Mouse (Mus musculus) liver, postnatal 0 days (tissue): Measurements from ENCODE around the gene Cisd3. TPM values are rescaled to one million over a fixed set of nuclear protein-coding genes. Genes with fewer than 3 reads are reported as not detected.
A peak's percentile ranks its signal among the peaks of the same experiment; 100 is the strongest.

Experiments used
- ATAC-seq: fragments of 200-750 bp; cut with Nextera tagmentation; 2 replicates; pipeline ENCODE4 v1.8.0; 2017; ENCODE audit warnings: mild to moderate bottlenecking, moderate library complexity
- DNase-seq: peaks from one replicate; pipeline ENCODE4 v3.0.0-alpha.2; 2016
- H3K27ac ChIP-seq: fragments of 300-500 bp; sonication (generic); 2 replicates; pipeline ENCODE4 v1.5.1; 2014; ENCODE audit warnings: antibody characterized with exemption, moderate library complexity, mild to moderate bottlenecking, low read depth
- H3K27me3 ChIP-seq: fragments of 300-500 bp; sonication (generic); 2 replicates; pipeline ENCODE4 v1.6.1; 2014; ENCODE audit warnings: low read length, control low read depth, mixed read lengths; ENCODE audit not compliant: insufficient read depth
- H3K36me3 ChIP-seq: fragments of 300-500 bp; sonication (generic); replicated peaks from 2 replicates; pipeline ENCODE4 v1.6.1; 2014; ENCODE audit warnings: mild to moderate bottlenecking, control low read depth, low read length, moderate library complexity, mixed read lengths; ENCODE audit not compliant: insufficient read depth
- H3K4me1 ChIP-seq: fragments of 300-500 bp; sonication (generic); 2 replicates; pipeline ENCODE4 v1.6.1; 2014; ENCODE audit warnings: antibody characterized with exemption, mild to moderate bottlenecking, control low read depth; ENCODE audit not compliant: insufficient read depth
- H3K4me2 ChIP-seq: fragments of 300-500 bp; sonication (generic); 2 replicates; pipeline ENCODE4 v1.6.1; 2014; ENCODE audit warnings: low read depth, mild to moderate bottlenecking, low read length, moderate library complexity, mixed read lengths
- H3K4me3 ChIP-seq: fragments of 300-500 bp; sonication (generic); 2 replicates; pipeline ENCODE4 v1.5.1; 2014; ENCODE audit warnings: low read depth, low read length
- H3K9ac ChIP-seq: fragments of 300-500 bp; sonication (generic); replicated peaks from 2 replicates; pipeline ENCODE4 v1.6.1; 2014; ENCODE audit warnings: mild to moderate bottlenecking, moderate library complexity
- H3K9me3 ChIP-seq: fragments of 300-500 bp; sonication (generic); 2 replicates; pipeline ENCODE4 v1.6.1; 2016; ENCODE audit warnings: mild to moderate bottlenecking, control low read depth, low read length, mixed read lengths
- CTCF ChIP-seq: sonication (generic); IDR thresholded peaks from 2 replicates; pipeline ENCODE4 v1.5.1; 2016; ENCODE audit warnings: antibody characterized with exemption, low read depth
- EP300 ChIP-seq: IDR thresholded peaks from 2 replicates; pipeline ENCODE4 v1.6.1; 2016; ENCODE audit warnings: antibody characterized with exemption, low read depth, mild to moderate bottlenecking
- WGBS: fragments of 180-500 bp; shearing (Covaris S2); extraction: QIAGEN DNeasy Blood & Tissue Kit; methylation state at CpG from one replicate; pipeline ENCODE4 v1.1.7; 2014; ENCODE audit not compliant: insufficient replicate concordance; 5-methylcytosine and 5-hydroxymethylcytosine counted together
- polyA plus RNA-seq: library from polyadenylated mRNA; unstranded; fragments of >200 nt; fragmentation: Nextera tagmentation; extraction: Ambion mirVana; gene quantifications from 2 replicates; pipeline ENCODE4 v1.2.1, GENCODE M21; 2015

The Cisd3 gene
- polyA plus RNA-seq, 1 experiment from 2014 or later: 54.6 TPM

- no peak for ATAC-seq
- Histone ChIP-seq H3K9ac (no peak overlapping the region), H3K4me1 (peaks cover 19% of the 10 kb centered on the region), H3K4me2 (no peak overlapping the region), H3K27me3 (peaks cover 13% of the 10 kb centered on the region; the same call in 1 of the 2 replicates), H3K4me3 (no peak overlapping the region), H3K9me3 (no peaks in the 10 kb centered on the region), H3K27ac (no peak overlapping the region), H3K36me3 (peaks cover 10% of the 10 kb centered on the region)
- TF ChIP-seq EP300 (no peak), CTCF (no peak)
- WGBS: 68% methylated on average over 4 of the region's 4 CpGs
- no peak for DNase-seq
Observed at GRCm38 (mm10) chr11:97694435-97694834, 8.8 kb downstream of the Cisd3 start.

- H3K4me2 ChIP-seq: no peak overlapping the region
Observed at GRCm38 (mm10) chr11:97694921-97695711, 9.5 kb downstream of the Cisd3 start.

GRCm38 (mm10) chr11:97695712-97696401, 10.2 kb downstream of the Cisd3 start:
- H3K4me3 ChIP-seq: no peak overlapping the region
- DNase-seq (no peak), ATAC-seq (no peak)
- no peaks in the 10 kb centered on the region for H3K9me3 ChIP-seq
- TF ChIP-seq CTCF (no peak), EP300 (no peak)
- peaks cover 9% of the 10 kb centered on the region for H3K36me3 ChIP-seq
- H3K4me2 ChIP-seq: no peak overlapping the region
- 75% methylated on average over 9 of the region's 9 CpGs for WGBS
- peaks cover 26% of the 10 kb centered on the region for H3K27me3 ChIP-seq
- peak overlapping the region; percentile 44; the same call in 1 of the 2 replicates for H3K27ac ChIP-seq
- H3K4me1 ChIP-seq: peaks cover 26% of the 10 kb centered on the region
- no peak overlapping the region for H3K9ac ChIP-seq

More at GRCm38 (mm10) chr11:97694921-97695711, 9.5 kb downstream of the Cisd3 start:
- no peak overlapping the region for H3K9ac ChIP-seq
- peaks cover 10% of the 10 kb centered on the region for H3K36me3 ChIP-seq
- H3K4me3 ChIP-seq: no peak overlapping the region
- H3K9me3 ChIP-seq: no peaks in the 10 kb centered on the region
- no peak for TF ChIP-seq CTCF
- no peak for TF ChIP-seq EP300
- peak; percentile 33 for ATAC-seq
- DNase-seq: no peak
- H3K27me3 ChIP-seq: peaks cover 19% of the 10 kb centered on the region; the same call in 1 of the 2 replicates
- WGBS: 77% methylated on average over 17 of the region's 17 CpGs
- H3K4me1 ChIP-seq: peaks cover 21% of the 10 kb centered on the region
- H3K27ac ChIP-seq: peak overlapping the region; percentile 44; the same call in 1 of the 2 replicates

- Histone ChIP-seq H3K4me3 (no peak overlapping the region), H3K4me1 (peaks cover 33% of the 10 kb centered on the region), H3K9ac (no peak overlapping the region), H3K4me2 (no peak overlapping the region), H3K27me3 (peaks cover 34% of the 10 kb centered on the region), H3K9me3 (no peaks in the 10 kb centered on the region), H3K36me3 (0 out of 2 replicates have a peak, but pooled peaks cover 2% of the 10 kb centered on the region), H3K27ac (no peak overlapping the region)
- 75% methylated on average over 8 of the region's 8 CpGs for WGBS
- ATAC-seq (no peak), DNase-seq (no peak)
- no peak for TF ChIP-seq CTCF
- TF ChIP-seq EP300: no peak
Observed at GRCm38 (mm10) chr11:97696669-97697068, 11.0 kb downstream of the Cisd3 start.

GRCm38 (mm10) chr11:97697199-97697890, 11.7 kb downstream of the Cisd3 start:
- Histone ChIP-seq H3K27ac (no peak overlapping the region), H3K9ac (no peak overlapping the region), H3K4me3 (no peak overlapping the region), H3K36me3 (no peaks in the 10 kb centered on the region), H3K4me2 (peak overlapping the region; percentile 91), H3K27me3 (peaks cover 38% of the 10 kb centered on the region), H3K9me3 (no peaks in the 10 kb centered on the region), H3K4me1 (peaks cover 37% of the 10 kb centered on the region)
- DNase-seq (no peak), ATAC-seq (no peak)
- no peak for TF ChIP-seq CTCF
- TF ChIP-seq EP300: no peak
- 61% methylated on average over 11 of the region's 11 CpGs for WGBS
